Mouse (Mus musculus): ENCODE results near the gene Gm9. TPM values are rescaled to one million over a fixed set of nuclear protein-coding genes. Genes with fewer than 3 reads are reported as not detected.

Gene Gm9
- not detected for polyA plus RNA-seq (2017; shearing (Covaris generic))

GRCm38 (mm10) chrX:37210941-37211340 lies at the start of gene Gm9:
TSS of gene Gm9 (minus strand) at chrX:37211041.

GRCm38 (mm10) chrX:37249619-37250018 lies 38.8 kb upstream of the Gm9 start, which contains the start of gene Rhox3a:
TSS of gene Rhox3a (plus strand) at chrX:37249919.

DNA sequence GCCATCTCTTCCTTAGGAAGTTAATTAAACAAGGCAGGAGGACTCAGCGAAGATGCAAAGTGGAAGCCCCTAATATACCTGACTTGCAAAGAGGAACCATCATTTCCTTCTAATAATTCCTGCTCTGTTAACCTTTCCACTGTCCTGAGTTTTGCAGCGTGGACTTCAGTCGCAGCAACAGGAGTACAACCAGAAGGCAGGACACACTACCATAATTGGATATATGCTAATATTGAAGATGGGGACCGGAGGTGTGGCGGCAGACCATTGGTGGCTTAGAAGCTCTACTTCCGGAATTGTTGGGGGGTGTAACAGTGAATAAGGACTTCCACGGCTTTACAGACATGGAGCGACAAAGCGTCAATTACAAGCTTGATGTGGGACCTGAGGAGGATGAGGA lies 33.8 kb upstream of the Gm9 start, which contains the start of gene Rhox2a:
TSS of gene Rhox2a (plus strand) at position 301 of the 400 bp plus-strand sequence.

GRCm38 (mm10) chrX:37222158-37222557 lies 11.3 kb upstream of the Gm9 start, which contains the start of gene Rhox1:
TSS of gene Rhox1 (minus strand) at chrX:37222258.

GRCm38 (mm10) chrX:37191105-37191743 lies 19.6 kb downstream of the Gm9 start, which contains the start of the genes Ndufa1 and Rnf113a1:
TSS of gene Ndufa1 (minus strand) at chrX:37191163.
TSS of gene Rnf113a1 (plus strand) at chrX:37191245.

DNA sequence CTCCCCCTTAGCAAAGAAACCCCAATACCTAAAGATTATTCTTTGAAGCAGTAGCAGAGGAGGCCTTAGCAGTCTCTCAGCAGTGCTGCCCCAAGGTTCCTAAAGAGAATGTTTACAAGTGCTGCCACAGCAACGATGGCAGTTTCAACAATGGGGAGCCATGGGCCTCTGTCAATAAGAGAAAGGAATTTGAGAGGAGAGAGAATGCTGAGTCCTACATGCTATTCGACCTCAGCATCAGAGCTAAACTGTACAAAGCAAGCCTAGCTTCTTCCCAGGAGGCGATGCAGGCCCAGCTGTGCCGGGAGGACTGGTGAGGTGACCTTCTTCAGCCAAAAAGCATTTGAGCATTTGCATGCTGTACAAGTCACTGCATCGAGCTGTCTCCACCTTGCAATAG lies 42.1 kb downstream of the Gm9 start, which contains the start of gene Akap14:
TSS of gene Akap14 (minus strand) at position 101 of the 400 bp plus-strand sequence.

Other genes with a start within 250 kb of the Gm9 start
- gene Sept6, start 219.2 kb downstream of the Gm9 start, polyA plus RNA-seq (2017; shearing (Covaris generic)) = 115 TPM
- gene Sowahd, start 162.2 kb downstream of the Gm9 start, polyA plus RNA-seq (2017; shearing (Covaris generic)) = not detected
- 449 TPM for gene Rpl39, start 125.6 kb downstream of the Gm9 start, polyA plus RNA-seq (2017; shearing (Covaris generic))
- 19.7 TPM for gene Upf3b, start 100.7 kb downstream of the Gm9 start, polyA plus RNA-seq (2017; shearing (Covaris generic))
- gene Nkap, start 84.2 kb downstream of the Gm9 start, polyA plus RNA-seq (2017; shearing (Covaris generic)) = 25.7 TPM
- gene Akap14, start 42.2 kb downstream of the Gm9 start, polyA plus RNA-seq (2017; shearing (Covaris generic)) = not detected
- gene Ndufa1, start 19.9 kb downstream of the Gm9 start, polyA plus RNA-seq (2017; shearing (Covaris generic)) = 234 TPM
- gene Rnf113a1, start 19.8 kb downstream of the Gm9 start, polyA plus RNA-seq (2017; shearing (Covaris generic)) = 13.2 TPM
- gene Rhox1, start 11.2 kb upstream of the Gm9 start, polyA plus RNA-seq (2017; shearing (Covaris generic)) = not detected
- gene Rhox2a, start 33.9 kb upstream of the Gm9 start, polyA plus RNA-seq (2017; shearing (Covaris generic)) = not detected
- not detected for gene Rhox3a, start 38.9 kb upstream of the Gm9 start, polyA plus RNA-seq (2017; shearing (Covaris generic))
- not detected for gene Rhox4a, start 54.3 kb upstream of the Gm9 start, polyA plus RNA-seq (2017; shearing (Covaris generic))
- gene Rhox3a2, start 169.0 kb upstream of the Gm9 start, polyA plus RNA-seq (2017; shearing (Covaris generic)) = not detected
- not detected for gene Rhox4a2, start 179.8 kb upstream of the Gm9 start, polyA plus RNA-seq (2017; shearing (Covaris generic))
- gene Rhox2b, start 201.0 kb upstream of the Gm9 start, polyA plus RNA-seq (2017; shearing (Covaris generic)) = not detected
- gene Rhox4b, start 221.5 kb upstream of the Gm9 start, polyA plus RNA-seq (2017; shearing (Covaris generic)) = not detected
- not detected for gene Rhox2c, start 242.6 kb upstream of the Gm9 start, polyA plus RNA-seq (2017; shearing (Covaris generic))
- gene Rhox3c, start 247.5 kb upstream of the Gm9 start, polyA plus RNA-seq (2017; shearing (Covaris generic)) = not detected

All from CD4-positive, CD25-positive, alpha-beta regulatory T cell (primary cell).